Mouse (Mus musculus): ENCODE data around the gene Nabp1.
A peak's percentile ranks its signal among the peaks of the same experiment; 100 is the strongest.
"Not testable (repeated sequence)": the region's sequence is repeated elsewhere in the genome, so short reads cannot be mapped to it uniquely, and the experiment has no call there.

The Nabp1 gene

GRCm38 (mm10) chr1:51480386-51480785 lies 2.2 kb upstream of the Nabp1 start:
- DNase-seq, result peak; percentile 38 to 51

- no peak for DNase-seq
Observed at GRCm38 (mm10) chr1:51479691-51480090, 1.5 kb upstream of the Nabp1 start.

DNA sequence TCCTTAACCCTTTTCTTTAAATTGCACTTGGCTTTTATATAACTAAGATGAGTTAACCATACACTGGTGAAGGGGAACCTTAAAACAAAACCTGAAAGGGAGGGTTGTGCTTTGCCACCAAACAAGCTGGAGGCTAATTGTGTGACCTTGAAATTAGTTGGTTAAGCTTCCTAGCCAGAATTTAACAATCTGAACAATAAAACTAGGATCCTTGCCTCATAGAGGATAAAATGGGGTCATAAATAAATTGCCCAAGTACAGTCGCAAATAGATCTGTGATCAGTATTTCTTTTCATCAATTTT lies 753 bp upstream of the Nabp1 start:
- no peak for DNase-seq

GRCm38 (mm10) chr1:51477656-51478081 lies 556 bp downstream of the Nabp1 start:
- DNase-seq, result no peak

- no peak for DNase-seq
Observed at GRCm38 (mm10) chr1:51476405-51476804, 1.8 kb downstream of the Nabp1 start.

DNA sequence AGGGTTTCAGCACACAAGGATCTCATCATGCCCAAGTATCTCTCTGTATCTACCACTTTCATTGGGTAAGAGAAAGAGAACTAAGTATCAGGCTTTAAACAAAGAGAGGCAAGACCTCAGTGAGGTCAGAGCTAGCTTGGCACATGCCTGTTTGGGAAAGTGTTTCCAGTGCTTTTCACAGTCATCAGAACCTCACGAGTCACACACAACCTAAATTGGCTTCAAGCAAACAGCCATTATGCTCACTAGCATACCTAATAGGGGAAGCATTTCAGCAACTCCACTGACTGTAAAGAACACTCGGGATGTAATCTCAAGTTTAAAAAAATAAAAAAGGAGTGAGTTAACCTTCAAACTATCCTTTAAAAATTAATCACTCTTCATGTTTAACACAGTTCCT lies 10.1 kb downstream of the Nabp1 start:
- DNase-seq, result no peak

DNA sequence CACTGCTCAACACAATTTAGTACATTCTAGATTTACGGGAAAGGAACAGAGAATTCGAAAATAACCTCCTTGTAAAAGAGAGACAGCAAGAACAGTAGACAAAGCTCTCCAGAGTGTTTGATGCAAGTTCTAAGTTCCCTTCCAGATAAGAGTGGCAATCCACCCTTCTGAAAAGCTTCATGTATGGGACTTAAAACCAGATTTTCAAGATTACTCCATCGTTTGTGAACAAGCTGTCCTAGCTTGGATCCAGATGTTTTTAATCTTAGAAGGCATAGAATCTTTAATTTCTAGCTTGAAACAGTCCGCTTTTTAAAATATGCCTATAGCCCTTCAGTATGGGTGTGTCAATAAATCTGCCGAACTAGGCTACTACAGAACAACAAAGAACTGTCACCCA lies 11.0 kb downstream of the Nabp1 start:
- no peak for DNase-seq

DNA sequence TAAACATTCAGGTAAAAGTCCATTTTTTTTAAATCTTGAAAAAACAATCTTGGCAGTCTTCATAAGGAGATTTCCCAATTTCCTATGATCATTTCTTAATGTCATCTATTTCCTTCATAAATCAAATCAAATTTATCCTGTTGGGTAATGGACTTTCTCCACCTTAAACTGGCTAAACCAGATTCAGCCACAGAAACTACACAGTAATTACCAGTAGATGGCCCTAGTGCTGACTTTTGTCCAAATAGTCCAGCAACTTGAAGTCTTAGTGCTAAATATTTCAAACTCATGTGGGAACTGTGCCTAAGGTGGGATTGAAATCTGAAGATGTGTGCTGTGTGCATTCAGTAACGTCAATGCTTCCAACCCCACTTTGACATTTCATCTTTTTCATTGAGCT lies 11.8 kb downstream of the Nabp1 start:
- peak in 1 of 2 experiments; percentile 39 for DNase-seq

DNA sequence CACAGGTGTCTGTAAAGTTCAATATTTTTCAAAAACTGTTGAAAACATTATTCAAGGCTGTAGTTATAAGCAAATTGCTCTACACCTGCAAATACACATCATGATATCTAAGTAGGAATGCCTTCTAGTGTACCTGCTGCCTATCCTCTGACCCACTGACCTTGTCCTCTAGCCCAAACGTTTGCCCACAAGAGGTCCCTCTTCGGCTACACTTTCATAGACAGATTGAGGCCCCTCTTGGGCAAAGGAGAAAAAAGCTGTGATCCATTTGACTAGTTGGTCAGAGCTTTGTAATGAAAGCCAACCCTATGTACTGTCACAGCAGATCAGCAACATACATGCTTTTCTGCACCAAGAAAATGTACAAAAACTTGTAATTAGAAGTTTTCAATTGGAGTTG lies 12.9 kb downstream of the Nabp1 start:
- DNase-seq, result no peak

- DNase-seq, result no peak
Observed at GRCm38 (mm10) chr1:51463038-51463437, 15.2 kb downstream of the Nabp1 start.

- peak in 1 of 2 experiments; percentile 49 for DNase-seq
Observed at GRCm38 (mm10) chr1:51458731-51459450, 19.3 kb downstream of the Nabp1 start.

- no peak for DNase-seq
Observed at GRCm38 (mm10) chr1:51458089-51458488, 20.1 kb downstream of the Nabp1 start.

DNA sequence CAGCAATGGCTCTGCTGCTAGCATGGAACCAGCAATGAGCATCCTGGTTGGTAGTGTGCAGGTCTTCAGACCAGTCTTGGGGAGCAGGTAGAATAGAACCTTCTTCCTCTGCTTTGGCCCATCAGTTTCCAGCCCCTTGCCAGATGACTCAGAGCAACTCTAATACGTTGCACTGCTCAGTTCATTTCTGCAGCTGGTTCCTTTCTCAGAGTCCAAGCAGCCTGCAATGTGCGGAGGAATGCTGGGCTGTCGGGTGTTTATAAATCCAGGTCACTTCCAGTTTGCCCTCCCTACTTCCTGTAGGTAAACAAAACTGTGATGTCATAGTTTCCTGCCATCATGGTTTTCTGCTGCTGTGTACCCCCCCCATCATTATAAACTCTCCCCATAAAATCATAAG lies 21.0 kb downstream of the Nabp1 start:
- peak; percentile 9 to 38 for DNase-seq

GRCm38 (mm10) chr1:51448789-51449188 lies 29.4 kb downstream of the Nabp1 start:
- no peak for DNase-seq

GRCm38 (mm10) chr1:51445854-51446460 lies 32.3 kb downstream of the Nabp1 start:
- no peak for DNase-seq

DNA sequence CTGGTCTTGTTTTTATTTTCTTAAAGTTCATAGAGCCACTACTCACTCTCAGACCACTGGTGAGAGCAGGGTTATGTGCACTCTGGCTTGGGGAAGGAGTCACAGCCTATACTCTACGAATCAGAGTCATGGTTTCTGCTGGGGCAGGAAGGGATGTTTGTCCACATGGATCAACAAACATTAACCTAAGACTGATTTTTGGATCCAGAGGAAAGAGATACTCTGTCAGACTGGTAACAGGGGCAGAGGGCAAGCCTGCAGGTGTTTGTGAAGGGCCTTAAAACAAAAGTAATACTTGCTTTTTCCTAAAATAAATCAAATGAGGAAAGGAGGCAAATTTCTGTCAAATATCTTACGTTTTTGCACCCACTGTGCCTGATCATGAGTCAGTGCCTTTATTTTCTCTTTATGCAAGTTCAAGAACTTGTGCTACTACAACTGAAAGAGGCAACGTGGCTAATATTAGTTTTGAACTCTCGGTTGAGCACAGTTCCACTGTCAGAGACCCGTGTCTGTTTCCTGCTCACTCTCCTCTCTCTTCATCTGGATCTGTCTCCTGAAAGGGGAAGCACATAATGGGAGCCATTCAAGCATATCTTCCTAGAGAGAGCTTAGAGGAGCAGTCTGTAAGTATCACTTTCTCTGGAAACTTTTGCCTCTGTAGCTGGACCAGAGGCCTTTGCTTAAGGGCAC lies 32.9 kb downstream of the Nabp1 start:
- no peak for DNase-seq

DNA sequence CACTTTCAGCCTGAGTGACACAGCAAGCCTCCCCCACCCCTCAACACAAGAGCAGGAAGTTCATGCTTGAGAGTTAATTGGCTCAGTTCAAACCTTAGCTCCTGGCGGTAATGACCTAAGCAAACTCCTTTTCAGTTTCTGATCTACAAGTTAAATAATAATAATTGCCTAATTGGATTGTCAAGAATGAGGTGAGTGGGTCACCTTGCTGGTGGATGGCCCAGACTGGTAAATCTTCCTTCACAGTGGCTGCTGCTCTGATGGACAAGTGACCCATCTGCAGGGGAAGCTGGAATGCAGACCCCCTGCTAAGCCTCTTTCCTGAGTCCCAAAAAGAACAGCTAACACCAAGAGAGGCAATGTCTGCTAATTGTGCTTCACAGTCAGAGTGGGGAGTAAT lies 48.5 kb downstream of the Nabp1 start:
- no peak for DNase-seq

DNA sequence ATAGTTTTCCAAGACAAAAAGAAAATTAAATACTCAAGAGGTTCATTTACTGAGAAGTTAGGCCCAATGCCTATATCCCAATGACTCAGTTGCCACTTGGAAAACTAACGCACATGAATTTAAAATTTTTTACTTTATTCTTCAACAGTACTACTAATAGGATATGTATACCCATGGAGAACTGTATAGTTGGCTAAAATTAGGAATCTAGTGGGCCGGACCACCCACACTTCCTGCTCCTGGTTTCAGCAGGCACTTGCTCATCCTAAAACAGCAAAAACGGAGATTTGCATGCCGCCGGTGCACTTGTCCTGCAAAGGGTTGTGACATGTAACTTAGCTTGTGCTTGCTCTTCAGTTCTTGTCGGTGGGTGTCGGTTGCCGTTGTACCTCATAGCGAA lies 51.9 kb downstream of the Nabp1 start:
- no peak for DNase-seq

DNA sequence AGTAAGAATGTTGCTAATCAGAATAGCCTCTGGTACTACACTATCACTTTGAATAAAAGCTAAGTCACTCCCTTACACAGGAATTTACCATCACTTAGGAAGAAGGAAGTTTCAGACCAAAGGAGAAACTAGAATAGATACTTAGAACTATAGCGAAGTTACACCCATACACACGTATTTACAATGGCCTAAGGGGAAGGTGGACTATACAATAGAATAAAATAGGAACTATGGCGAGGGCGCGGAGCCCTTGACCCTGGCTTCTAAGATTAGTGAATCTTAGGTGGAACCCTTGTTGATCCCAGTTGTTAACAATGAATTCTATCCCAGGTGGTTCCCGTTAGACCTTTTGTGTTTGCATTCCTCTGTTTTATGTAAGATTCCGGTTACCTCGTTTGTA lies 57.2 kb downstream of the Nabp1 start:
- not testable (repeated sequence) for DNase-seq

DNA sequence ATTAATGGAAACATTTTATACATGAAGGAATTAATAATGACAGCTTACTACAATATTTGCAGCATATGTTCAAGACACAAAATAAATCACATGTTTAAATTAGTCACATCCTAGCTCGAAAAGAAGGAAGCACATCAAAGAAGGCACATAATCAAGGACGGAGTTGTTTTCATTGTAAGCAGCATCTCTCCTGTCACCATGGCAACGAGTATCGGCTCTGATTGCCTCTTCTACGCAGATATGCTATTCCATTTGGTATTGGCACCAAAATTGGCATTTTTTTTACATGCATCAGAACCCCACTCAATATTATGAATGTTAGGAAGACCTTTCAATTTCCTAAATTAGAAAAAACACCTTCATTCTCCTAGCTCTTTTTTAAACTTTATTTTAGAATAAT lies 59.5 kb downstream of the Nabp1 start:
- DNase-seq, result no peak

Measured in lung, postnatal 4 days (tissue).